Mouse (Mus musculus): ENCODE data around the gene Sez6l2.
"Not testable (repeated sequence)": the region's sequence is repeated elsewhere in the genome, so short reads cannot be mapped to it uniquely, and the experiment has no call there.

Gene Sez6l2

GRCm38 (mm10) chr7:126949793-126950646, at the start of gene Sez6l2:
Gene Sez6l2 (plus strand): TSS chr7:126950563.
- peak; percentile 96 for DNase-seq

GRCm38 (mm10) chr7:126905590-126905989, 44.8 kb upstream of the Sez6l2 start:
- DNase-seq = no peak

GRCm38 (mm10) chr7:126914844-126915243, 35.5 kb upstream of the Sez6l2 start:
- DNase-seq = no peak

GRCm38 (mm10) chr7:126918356-126918755, 32.0 kb upstream of the Sez6l2 start:
- not testable (repeated sequence) for DNase-seq

GRCm38 (mm10) chr7:126919973-126920372, 30.4 kb upstream of the Sez6l2 start:
- DNase-seq = no peak

GRCm38 (mm10) chr7:126921563-126921962, 28.8 kb upstream of the Sez6l2 start:
- DNase-seq = no peak

- peak; percentile 73 for DNase-seq
Observed at GRCm38 (mm10) chr7:126922624-126923060, 27.7 kb upstream of the Sez6l2 start, which contains the start of gene Tmem219. Gene Tmem219 (minus strand): TSS chr7:126922917.

DNA sequence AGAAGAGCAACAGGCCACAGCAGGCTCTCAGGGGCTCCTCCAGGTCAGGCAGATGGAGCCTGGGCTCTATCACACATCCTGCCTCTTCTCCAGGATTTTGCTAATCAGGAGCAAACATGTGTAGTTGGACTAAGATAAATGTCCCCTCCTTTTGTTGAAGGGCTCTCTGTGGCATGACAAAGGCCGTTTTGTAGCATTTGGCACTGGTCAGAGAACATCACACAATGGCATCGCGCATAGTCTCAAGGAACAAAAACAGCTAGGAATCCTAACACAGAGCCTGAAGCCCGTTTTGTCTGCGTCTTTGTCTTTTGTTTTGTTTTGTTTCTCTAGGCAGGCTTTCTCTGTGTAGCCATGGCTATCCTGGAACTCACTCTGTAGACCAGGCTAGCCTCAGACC, 26.4 kb upstream of the Sez6l2 start:
- no peak for DNase-seq

GRCm38 (mm10) chr7:126926299-126926698, 24.1 kb upstream of the Sez6l2 start:
- no peak for DNase-seq

DNA sequence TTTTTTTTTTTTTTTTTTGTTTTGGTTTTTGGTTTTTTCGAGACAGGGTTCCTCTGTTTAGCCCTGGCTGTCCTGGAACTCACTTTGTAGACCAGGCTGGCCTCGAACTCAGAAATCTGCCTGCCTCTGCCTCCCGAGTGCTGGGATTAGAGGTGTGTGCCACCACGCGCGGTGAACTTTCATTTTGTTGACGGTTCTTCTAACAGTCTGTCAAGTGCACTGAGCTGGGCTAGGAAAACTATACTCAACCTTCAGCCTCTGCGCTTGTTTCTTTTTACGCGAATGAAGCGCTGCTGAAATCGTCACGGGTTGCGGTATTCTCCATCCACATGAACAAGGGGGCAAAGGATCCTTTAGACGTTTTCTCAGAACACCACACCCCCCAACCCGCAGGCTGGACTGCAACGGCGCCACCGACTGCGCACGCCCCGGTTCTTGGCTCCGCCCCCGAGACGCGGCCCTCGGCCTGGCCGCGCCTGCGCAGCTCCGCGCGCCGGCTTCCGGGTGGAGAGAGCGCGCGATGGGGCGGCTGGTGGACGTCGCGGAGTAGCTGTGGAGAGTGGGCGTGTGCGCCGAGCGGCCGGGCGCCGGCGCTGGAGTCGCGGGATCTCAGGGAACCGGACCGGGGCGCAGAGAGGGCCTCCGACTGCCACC, 21.9 kb upstream of the Sez6l2 start, which contains the start of gene Kctd13:
Kctd13 (plus strand) TSS at position 496 of the 654 bp plus-strand sequence.
- DNase-seq = peak; percentile 95

GRCm38 (mm10) chr7:126929046-126929445, 21.3 kb upstream of the Sez6l2 start:
- peak; percentile 26 for DNase-seq

- DNase-seq = no peak
Observed at GRCm38 (mm10) chr7:126932652-126933051, 17.7 kb upstream of the Sez6l2 start.

GRCm38 (mm10) chr7:126941171-126941570, 9.2 kb upstream of the Sez6l2 start:
- DNase-seq = no peak

- DNase-seq = no peak
Observed at GRCm38 (mm10) chr7:126941801-126942200, 8.6 kb upstream of the Sez6l2 start.

- peak; percentile 41 for DNase-seq
Observed at GRCm38 (mm10) chr7:126946530-126946929, 3.8 kb upstream of the Sez6l2 start.

DNA sequence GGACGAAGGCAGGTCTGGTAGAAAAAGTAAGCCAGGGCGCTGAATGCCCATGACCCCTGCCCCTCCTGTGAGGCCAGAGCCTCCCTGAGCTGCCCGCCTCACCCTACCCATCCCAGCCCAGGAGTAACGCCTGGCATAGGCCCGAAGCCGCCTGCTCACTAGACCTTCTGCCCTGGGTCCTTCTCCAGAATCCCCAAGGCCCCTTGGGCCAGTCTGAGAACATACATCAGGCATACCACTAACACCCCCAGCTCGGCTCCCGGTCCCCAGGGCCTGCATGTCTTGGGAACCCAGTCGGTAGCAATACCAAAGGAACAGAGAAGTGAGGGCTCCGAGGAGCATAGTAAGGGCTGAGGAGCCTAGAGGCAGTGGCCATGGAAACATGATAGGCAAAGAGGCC, 1.7 kb upstream of the Sez6l2 start:
- no peak for DNase-seq

DNA sequence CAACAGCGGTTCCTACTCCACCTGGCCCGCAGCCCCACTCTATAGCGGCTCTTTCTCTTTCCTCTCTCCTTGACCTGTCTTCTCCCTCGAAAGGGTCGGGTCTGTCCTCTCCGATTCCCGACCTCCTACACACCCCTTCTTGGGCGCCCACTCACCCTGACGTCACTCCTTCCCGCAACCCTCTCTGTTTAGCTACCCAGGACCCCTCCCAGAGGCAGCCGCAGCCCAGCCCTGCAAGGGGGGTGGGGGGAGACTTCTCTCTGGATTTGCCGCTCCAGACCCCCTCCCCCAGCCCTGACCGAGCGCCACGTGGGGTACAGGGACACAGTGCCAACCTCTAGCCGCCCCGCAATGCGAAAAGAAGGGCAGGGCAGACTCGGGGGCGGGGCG, 965 bp upstream of the Sez6l2 start, which contains the start of gene Asphd1:
Asphd1 (minus strand) TSS at position 180 of the 390 bp plus-strand sequence.
- no peak for DNase-seq

DNA sequence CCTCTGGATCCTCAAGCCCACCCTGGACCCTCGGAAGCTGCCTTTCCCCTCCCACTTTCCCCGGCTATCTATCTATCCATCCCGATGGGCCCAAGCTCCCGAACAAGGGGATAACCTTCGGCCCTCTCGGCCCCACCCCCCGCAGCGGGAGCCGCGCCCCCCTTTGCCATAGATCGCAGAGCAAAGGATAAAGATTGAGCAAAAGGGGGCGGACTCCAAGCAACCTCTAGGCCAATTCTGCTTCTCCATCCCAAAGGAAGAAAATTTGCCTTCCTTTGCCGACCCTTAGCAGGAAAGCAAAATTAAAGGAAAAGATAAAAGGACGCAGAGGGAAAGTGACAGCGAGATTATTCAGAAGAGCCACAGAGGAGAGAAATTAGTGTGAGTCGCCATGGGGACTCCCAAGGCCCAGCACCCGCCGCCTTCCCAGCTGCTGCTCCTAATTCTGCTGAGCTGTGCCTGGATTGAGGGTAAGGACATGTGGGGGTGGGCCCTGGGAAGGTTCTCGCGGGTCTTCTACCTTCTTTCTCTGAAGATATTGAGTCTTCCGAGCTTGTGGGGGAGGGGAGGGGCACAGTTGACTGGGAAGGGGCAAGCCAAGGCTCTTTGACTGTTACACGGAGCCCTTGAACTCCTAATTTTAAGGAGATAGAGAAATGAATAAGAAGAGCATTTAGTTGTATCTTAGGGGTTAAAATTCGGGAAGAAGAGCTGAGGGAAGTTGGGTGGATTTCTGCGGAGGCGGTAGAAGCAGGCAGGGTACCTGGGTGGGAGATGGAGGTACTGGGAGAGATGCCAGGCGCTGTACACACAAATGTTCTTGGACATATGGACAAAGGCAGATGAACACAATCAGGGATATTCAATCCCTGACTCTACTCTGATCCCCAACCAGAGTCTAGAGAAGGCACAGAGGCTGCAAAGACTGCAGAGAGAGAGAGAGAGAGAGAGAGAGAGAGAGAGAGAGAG, 568 bp downstream of the Sez6l2 start:
- DNase-seq = no peak

GRCm38 (mm10) chr7:126951741-126952140, 1.4 kb downstream of the Sez6l2 start:
- DNase-seq = no peak

DNA sequence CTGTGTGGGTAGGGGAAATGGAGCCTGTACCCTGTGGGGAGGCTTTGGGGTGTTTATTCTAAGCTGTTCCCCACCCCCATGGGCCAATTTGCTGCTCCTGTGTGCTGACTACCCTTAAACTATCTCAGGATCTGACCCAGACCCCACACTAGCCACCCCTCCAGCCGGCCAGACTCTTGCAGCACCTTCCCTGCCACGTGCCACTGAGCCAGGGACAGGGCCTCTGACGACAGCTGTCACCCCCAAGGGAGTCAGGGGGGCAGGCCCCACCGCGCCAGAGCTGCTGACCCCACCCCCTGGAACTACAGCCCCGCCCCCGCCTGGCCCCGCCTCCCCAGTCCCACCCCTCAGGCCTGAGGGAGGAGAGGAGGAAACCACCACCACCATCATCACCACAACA, 2.3 kb downstream of the Sez6l2 start:
- no peak for DNase-seq

DNA sequence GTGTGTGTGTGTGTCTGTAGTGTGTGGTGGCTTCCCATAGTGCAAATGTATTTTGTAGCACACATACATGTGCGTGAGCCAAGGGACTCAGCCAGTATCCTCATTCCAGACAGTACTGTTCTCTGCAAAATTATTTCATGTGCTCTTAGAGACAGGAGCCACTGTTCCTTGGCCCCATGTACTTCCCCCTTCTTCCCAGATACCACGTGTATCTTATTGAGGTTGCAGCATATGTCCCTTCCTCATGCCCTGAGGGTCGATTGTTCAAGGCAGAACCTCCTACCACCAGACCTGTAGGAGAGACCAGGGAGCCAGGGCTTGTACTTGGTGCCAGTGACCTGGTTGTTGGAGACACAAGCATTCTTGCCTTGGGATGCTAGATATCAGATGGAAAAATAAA, 4.8 kb downstream of the Sez6l2 start:
- DNase-seq = no peak

GRCm38 (mm10) chr7:126959780-126960179, 9.4 kb downstream of the Sez6l2 start:
- no peak for DNase-seq

DNA sequence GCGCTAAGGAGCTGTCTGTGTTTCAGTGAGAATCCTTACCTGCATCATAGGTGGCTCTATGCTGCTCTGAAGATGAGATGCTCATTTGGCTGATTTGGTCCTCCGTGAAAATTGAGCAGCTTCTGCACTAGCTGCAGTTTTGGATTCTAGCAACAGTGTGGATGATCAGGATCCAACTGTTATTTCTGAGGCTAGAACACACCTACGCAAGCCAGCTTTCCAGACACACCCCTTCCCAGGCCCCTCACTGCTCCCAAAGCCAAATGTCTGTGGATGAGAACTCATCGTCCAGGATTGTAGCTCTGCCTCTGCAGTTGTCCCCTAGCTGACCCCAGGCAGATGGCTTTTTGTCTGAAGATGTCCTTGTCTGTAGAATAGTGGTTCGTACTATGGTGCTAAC, 10.7 kb downstream of the Sez6l2 start:
- DNase-seq = no peak

Measured in lung, postnatal 14 days (tissue).